Mouse (Mus musculus) adrenal gland, postnatal 10 days (tissue): Measurements from ENCODE around the gene Il3. TPM values are rescaled to one million over a fixed set of nuclear protein-coding genes. Genes with fewer than 3 reads are reported as not detected.

Experiments used
- DNase-seq: peaks from one replicate; pipeline ENCODE4 v3.0.0; 2021; ENCODE audit warnings: mixed read lengths
- total RNA-seq, 2 experiments: library from RNA; stranded (reverse); gene quantifications; 2 replicates each; pipeline ENCODE4 v1.2.3; 2021

Il3 gene
- total RNA-seq, 2 experiments from 2014 or later = not detected

DNA sequence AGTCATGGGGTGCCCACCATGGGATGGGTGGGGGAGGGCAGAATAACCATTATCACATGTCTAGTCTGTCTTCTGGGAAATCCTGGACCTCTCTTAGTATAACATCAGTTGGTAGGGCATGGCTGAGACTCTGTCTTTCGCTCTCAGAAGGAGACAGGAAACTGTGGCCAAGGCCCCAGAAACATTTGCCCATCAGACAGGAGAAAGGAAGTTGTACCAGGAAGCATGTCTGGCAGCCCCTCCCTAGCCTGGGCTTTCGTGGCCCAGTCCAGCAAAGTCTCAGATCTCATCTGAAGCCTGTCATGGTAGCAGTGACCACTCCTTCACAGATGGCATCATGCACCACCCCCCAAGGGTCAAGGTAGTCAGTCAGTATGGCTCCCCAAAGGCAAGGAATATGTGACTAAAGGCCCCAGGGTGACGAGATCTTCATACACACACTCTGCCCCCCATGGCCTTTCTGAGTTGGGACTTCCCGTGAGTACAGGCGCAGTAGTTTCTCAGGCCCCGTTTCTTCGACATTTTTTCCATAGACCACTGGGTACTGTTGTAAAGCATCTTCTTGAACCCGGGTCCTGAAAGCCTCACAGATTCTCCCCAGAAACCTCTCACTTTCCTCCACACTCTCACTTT, 20.9 kb upstream of the Il3 start:
- no peak for DNase-seq

DNA sequence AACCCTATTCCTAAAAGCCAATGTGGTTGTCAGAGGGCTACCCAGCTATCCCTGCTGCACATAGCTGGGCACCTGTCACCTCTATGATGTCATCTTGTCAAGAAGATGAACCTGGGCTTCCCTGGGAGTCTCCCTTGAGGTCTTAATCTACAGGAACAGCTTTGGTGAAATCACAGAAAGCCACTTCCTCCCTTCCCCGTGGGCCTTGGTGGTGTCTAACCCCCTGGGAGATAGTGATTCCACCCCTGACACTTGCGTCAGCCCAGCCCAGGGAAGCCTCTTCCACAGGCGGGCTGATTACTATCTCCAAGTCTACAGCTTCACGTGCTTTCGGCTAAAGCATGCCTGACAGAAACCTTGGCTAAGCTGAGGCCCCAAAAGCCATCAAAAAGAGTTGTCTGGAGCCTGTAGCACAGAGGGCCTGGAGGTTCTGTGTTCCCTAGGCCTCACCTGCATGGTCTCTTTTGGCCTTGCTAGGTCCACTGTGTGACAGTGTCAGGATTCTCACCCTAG, 4.4 kb upstream of the Il3 start:
- no peak for DNase-seq

DNA sequence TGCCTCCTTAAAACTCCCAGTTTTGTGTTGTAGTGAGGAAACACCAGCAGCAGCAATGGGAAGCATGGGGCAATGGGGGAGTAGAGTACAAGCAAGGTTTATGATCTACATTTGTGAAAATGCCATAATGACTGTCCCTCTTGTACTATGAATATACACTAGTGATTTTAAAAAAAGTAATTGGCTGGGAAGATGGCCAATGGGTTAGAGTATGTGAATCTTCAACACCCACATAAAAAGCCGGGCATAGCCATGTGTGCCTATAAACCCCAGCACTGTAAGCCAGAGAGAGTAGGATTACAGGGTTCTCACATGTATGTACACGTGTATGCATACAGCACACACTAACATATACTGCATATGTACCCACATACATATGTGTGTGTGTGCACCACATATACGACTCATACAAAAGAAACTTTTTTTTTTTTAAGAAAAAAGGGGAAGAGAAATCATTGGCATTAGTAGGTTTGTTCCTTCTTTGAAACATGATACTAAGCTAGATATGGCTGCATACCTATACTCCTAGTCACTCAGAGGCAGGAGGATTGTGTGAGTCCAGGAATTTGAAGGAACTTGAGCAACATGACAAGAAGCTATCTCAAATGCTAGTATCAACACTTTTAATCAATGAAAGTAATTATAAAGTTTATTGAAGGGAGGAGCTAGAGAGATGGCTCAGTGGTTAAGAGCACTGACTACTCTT, 2.3 kb upstream of the Il3 start:
- no peak for DNase-seq

DNA sequence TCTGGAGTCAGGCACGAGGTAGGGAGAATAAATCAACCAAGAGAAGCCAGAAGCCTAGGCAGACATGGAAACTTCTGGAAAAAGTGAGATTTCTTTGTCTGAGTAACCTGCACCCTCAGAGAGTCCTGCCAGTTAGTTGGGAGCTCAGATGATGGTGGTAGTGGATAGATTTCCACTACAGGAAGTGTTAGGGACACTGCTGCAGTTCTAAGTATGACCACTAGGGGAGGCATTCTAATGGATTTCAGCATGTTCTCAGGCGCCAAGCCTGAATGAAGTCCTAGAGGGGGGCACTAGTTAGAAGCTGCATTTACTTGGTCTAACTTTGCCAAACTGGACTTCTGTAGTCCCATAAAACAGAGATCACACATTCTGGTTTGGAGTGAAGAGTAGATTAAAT, 2.5 kb downstream of the Il3 start:
- DNase-seq = peak; percentile 68

DNA sequence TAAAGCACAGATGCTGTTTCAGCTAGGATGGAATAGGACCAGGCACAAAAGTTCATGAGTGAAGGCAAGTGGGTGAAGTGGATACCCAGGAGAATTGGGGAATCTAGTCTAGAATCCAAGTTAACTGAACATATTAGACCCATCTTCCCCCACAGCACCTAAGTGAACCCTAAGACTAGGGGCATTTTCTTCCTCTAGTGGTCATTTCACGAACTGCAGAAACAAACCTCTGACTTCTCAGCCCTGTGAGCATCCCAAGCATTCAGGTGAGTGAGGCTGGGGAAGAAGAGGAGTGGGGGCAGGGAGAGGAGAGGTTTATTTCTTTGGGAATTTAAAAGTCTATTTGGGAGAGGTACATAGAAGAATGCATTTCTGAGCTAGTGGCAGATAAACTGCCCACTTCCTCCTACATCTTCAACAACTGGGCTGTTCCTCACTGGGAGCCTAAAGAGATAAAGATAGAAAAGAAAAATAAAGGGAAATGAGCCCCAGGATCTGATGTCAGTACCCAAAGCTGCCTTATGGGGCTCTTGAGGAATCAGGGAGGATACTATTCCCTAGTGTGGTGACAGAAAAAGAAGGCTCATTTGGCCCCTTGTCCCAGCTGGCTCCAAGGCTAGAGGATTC, 3.6 kb downstream of the Il3 start:
- no peak for DNase-seq

- peak; percentile 82 for DNase-seq
Measured at GRCm38 (mm10) chr11:54256624-54257376, 10.3 kb downstream of the Il3 start.

DNA sequence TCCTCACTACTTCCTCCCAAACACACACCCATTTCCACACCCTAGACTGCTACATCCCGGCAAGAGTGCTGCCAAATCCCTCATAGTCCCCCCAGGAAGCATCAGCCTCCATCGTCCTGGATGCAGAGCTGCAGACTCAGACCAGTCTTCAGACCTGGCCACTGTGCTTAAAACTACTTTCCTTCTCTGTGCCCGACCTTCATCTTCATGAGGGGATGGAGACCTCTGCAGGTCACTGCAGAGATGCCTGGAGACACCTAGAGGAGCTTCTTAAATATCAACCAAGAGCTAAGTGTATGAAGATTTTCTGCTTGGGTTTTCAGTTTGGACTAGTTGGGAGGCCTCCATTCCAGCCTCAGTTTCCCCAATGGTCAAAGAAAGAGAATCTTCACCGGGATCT, 13.0 kb downstream of the Il3 start:
- no peak for DNase-seq

GRCm38 (mm10) chr11:54250575-54250974, 16.5 kb downstream of the Il3 start:
- DNase-seq = no peak

- no peak for DNase-seq
Measured at GRCm38 (mm10) chr11:54249748-54250147, 17.3 kb downstream of the Il3 start.

- DNase-seq = no peak
Measured at GRCm38 (mm10) chr11:54248940-54249717, 17.9 kb downstream of the Il3 start, which contains the start of gene Csf2. Csf2 (minus strand) TSS chr11:54249667.

DNA sequence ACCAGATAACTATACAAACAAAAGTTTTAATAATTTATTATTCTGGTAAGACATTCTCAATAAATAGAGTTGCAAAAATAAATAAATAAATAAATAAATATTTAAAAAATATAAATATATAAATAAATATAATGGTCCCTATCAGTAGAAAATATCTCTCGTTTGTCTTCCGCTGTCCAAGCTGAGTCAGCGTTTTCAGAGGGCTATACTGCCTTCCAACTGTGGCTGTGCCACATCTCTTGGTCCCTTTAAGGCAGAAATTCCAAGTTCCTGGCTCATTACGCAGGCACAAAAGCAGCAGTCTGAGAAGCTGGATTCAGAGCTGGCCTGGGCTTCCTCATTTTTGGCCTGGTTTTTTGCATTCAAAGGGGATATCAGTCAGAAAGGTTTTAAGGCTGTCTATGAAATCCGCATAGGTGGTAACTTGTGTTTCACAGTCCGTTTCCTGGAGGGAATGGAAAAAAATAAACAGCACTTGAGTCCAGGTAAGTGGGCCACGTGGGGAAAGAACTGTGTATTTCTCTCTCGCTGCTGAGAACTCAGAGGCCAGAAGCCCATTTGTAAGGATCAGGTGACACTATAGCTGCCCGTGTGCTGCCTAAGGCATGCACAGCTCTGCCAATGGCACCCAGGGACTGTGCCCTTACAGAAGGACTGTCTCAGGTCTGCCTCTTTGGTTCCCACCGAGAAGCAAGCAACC, 19.7 kb downstream of the Il3 start:
- no peak for DNase-seq

- no peak for DNase-seq
Measured at GRCm38 (mm10) chr11:54244465-54244864, 22.6 kb downstream of the Il3 start.

DNA sequence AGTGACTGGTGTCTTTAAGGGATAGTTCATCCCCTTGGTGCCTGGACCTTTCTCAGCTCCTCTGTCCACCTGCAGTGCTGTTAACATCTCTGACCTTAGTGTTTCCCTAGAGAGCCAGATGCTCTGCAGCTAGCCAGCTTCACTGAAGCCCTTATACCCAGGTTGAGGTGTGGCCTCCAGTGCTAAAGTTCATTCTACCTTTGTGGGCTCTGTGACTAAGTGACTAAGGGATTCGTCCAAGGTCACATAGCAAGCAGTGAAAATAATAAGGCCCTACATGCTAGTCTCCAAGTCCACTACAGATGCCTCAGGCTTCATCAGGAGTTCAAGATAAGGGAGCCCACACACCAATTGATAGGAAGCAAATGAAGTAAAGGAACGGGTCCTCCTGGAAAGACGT, 24.6 kb downstream of the Il3 start:
- no peak for DNase-seq

DNA sequence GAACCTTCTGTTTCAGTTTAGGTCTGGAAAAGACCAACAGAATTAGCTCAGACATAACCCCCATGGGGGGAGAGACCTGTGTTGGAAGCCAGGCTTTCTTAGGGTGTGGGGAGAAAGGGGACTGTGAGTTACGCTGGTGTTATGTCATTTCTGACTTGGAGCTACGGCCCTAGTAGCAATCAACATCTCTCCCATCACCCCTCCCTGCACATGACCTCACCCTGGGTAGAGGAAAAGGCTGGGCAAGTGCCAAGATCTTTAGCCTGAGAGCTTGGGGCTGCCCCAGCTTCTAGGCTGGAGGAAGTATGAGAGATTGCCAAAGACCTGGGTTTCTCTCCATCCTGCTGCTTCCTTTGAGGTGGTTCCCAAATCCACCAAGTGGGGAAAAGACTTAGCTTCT, 30.1 kb downstream of the Il3 start:
- DNase-seq = peak; percentile 56

DNA sequence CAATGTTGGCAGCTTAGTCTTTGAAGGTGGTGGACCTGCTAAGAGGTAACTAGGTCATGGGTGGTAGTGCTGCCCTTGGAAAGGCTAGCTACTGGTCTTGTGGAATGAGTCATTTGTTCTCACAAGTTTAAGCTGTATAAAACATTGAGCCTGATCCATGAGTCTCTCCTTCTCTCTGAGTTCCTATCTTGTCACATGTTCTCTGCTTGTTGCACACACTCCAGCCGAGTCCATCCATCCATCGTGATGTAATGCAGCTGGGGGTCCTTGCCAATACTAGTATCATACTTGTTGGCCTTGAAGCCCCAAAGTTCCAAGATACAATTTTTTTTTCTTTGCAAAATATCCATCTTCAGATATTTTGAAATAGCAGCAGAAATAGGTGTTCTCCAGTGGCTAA, 39.6 kb downstream of the Il3 start:
- no peak for DNase-seq

DNA sequence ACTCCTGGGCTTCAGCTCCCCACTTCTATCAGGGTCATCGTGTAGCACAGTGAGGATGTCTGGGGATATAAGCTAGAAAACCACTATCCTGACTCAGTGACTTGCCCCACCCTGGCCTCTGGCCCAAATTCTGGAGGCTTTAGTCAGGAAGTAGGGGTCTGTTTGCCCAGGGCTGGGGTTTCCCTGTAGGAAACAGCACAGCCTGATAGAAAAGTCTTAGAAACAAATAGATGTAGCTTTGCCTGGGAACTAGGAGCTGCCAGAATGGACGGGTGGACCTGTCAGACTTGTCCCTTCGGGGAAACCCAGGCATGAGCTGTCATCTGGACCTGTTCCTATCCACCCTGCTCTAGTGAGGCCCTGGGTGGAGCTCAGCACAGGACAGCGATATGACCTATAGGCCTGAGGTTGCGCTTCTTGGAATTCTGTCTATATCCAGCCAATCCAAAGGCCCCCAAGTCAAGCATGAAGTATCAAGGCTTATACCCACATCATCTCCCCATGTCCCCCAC, 42.5 kb downstream of the Il3 start:
- no peak for DNase-seq

DNA sequence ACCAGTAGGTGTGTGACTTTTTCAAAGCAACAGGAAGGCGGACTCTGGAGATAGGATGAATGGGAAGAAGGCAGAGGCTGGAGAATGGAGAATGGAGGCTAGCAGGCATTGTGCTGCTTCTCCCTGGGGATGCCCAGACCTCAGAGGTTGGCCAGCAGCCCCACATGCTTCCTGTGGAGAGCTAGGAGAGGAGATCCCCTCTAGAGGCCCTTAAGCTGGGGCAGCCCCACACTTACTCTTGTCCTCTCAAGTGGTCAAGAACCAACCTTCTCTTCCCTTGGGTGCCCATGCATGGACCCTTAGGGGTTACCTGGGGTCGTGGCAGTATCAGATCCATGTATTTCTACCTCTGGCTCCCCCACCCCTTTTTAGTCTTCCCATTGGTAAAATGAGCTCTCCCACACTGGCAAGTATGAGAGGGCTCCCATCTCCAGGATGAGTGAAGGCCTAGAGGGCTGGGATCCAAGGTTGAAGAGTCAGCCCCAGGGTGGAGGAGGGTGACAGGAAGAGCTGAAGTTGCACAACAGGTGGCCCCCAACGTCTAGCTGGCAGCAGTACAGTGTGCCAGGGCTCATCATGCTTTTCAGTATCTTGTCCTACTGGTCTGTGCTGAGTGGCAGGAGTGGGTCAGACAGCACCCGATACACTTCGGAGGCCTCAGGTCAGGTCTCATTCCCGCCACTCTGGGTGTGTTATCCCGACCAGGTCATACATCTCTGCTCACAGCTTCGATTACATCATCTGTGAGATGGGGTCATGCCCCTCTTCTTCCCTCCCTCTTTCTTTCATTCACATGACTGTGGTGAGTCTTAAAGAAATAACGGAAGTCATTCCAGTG, 43.2 kb downstream of the Il3 start:
- no peak for DNase-seq

- DNase-seq = no peak
Measured at GRCm38 (mm10) chr11:54219903-54220740, 47.0 kb downstream of the Il3 start.

DNA sequence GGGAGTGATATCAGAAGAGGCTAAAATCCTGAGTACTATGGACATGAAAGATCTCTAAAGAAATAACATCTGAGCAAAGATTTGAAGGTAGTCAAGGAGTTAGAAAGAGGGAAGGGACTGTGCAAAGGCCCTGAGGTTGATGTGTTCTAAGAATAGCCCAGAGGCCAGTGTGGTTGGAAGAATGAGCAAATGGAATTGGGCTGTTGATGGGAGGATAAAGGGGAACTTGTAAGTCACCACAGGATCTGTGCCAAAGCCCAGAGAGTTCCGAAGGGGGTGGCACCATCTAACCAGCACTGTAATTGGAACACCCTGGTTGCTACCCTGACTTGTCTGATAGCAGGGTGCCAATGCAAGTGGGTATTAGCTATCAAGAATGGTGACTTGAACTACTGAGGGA, 47.9 kb downstream of the Il3 start:
- DNase-seq = no peak
